Mouse (Mus musculus) thymus, adult 2 months (tissue): ENCODE data around the gene Atg4d.

Source experiments
- CTCF ChIP-seq: fragments of 200-500 bp; IDR thresholded peaks from 2 replicates; pipeline ENCODE4 v1.5.1; 2012; ENCODE audit warnings: mild to moderate bottlenecking, control low read depth, low read length, moderate library complexity, borderline replicate concordance; ENCODE audit not compliant: control insufficient read depth, poor library complexity, insufficient read depth; ENCODE audit errors: extremely low read depth
- POLR2A ChIP-seq: fragments of 200-500 bp; IDR thresholded peaks from 2 replicates; pipeline ENCODE4 v1.6.1; 2012; ENCODE audit warnings: mild to moderate bottlenecking, low read length, control low read depth, moderate library complexity; ENCODE audit not compliant: control insufficient read depth, poor library complexity, insufficient read depth; ENCODE audit errors: extremely low read depth

DNA sequence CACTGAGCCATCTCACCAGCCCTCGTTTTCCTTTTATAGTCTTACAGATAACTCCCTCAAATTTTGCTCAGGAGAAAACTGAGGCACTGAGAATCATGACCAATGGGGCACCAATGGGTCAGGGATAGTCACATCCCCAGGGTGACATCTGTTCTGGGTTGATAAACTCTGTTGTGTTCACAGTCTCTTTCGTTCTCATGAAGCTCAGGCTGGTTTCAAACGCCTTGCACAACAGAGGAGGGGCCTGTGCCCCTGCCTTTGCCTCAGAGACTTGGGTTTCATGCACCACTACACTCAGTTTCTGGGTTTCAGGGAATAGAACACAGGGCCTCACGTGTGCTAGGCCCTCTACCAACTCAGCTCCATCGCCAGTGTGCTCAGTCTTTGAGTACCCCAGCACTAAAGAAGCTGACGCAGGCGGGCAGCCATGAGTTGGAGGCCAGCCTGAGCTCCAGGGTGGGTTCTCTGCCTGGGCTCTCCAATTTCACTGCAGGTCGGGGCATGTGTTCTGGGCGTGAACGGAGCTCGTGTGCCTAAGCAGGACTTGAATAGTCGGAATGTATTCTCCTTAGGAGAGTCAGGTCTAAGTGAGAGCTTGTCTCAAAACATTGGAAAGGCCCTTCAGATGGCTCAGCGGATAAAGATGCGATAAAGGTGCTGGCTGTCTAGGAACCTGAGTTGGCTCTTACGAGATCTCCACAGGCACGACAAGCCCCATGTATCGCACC lies 657 bp upstream of the Atg4d start:
- TF ChIP-seq POLR2A (no peak), CTCF (no peak)
